Mouse (Mus musculus) stomach, postnatal 0 days (tissue): ENCODE results near the gene Hlf.

ENCODE experiments used
- CTCF ChIP-seq: IDR thresholded peaks from 2 replicates; pipeline ENCODE4 v1.5.1; 2016; ENCODE audit warnings: antibody characterized with exemption, low read depth, mild to moderate bottlenecking, moderate library complexity
- EP300 ChIP-seq: optimal IDR thresholded peaks from 2 replicates; pipeline ENCODE3; 2016; ENCODE audit warnings: antibody characterized with exemption

- TF ChIP-seq CTCF, result no peak
- no peak for TF ChIP-seq EP300
Observed at GRCm38 (mm10) chr11:90370789-90371291, 19.9 kb downstream of the Hlf start.
